Comparison of ENCODE assay signal across 8 mouse cellular contexts in the genomic region with DNA sequence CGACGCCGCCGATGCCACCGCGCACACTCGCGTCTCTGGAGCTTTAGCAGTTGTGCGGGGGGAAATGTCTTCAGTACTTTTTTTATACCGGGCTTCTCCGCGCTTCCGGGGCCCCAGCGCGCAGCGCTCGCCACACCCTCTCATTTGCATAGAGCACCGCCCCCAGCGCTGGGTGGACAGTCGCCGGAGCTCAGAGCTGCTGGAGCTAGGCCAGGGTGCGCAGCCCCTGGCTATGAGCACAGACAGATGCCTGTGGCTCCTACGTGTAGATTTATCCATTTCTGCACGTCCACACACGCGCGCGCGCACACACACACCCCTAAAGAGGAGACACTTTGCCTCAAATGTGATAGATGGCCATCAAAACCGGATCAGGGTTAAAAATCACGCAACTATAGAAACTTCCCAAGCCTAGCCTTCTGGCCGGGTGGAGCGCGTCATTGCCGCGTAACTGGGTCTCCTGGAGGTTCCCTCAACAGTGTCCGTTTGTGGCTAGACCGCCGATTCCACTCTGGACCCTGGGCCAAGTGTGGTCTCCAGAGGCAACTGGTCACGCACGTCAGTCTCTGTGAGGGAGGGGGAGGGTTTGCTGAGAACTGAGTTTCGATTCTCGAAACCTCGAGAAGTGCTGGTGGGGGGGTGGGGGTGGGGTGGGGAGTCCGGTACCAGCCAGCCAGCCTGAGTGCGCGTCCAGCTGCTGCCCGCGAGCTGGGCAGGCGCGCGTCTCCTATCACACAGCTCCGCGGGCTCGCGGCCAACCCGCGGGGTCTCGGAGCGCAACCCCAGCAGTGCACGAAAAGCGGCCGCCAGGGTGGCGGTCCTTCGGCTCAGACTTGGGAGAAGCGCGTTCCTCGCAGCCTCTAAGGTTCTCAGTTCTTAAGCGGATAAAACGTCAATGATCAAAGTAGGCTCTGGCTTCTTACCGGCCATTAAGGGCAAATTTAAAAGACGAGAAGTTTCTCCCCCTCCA. TPM values are rescaled to one million over a fixed set of nuclear protein-coding genes. Genes with fewer than 3 reads are reported as not detected.
DNase-seq lines count a peak whose midpoint lies in the region; ATAC-seq lines count a peak whose summit lies in the region.

A gene (minus strand): TSS at position 107 of the 970 bp plus-strand sequence.

- WGBS in intestine, embryonic 14.5 days, result under 1% methylated on average over 69 of the region's 72 CpGs

- H3K27me3 ChIP-seq in intestine, embryonic 14.5 days (replicated peaks; ENCODE audit: control insufficient read depth, insufficient read depth, low read length), result no peaks in the 10 kb centered on the region

- H3K4me1 ChIP-seq in intestine, embryonic 14.5 days (replicated peaks; ENCODE audit: control insufficient read depth, insufficient read depth, low read length), result no peaks in the 10 kb centered on the region; the same call in 1 of the 2 replicates

- peaks cover 4% of the 10 kb centered on the region; the same call in 1 of the 2 replicates for H3K36me3 ChIP-seq in intestine, embryonic 14.5 days (ENCODE audit: control insufficient read depth, insufficient read depth, low read length)

- intact Hi-C loops in left cerebral cortex, postnatal 25 days (cut with DNase I), result loop anchor here (2.0 to 5.0 kb wide), 5 partner anchors 985 to 1521 kb away; a partner anchor contains a TSS

- H3K4me3 ChIP-seq in intestine, embryonic 14.5 days (ENCODE audit: low read depth, low read length), result peak within 1 kb of the TSS; percentile 74

- peak within 1 kb of the TSS; percentile 82 for H3K4me2 ChIP-seq in intestine, embryonic 14.5 days (ENCODE audit: low read length)

- DNase-seq in embryo, embryonic 11 days, result peak; percentile 92
- DNase-seq in gastrocnemius, postnatal 25 days, result peak; percentile 81
- DNase-seq in intestine, embryonic 14.5 days (ENCODE audit: low spot score), result peak; percentile 90
- DNase-seq in left cerebral cortex, postnatal 25 days (ENCODE audit: low spot score in 2 of 2), result peak; percentile 55 to 57
- DNase-seq in right cerebral cortex, postnatal 14 days, result peak; percentile 56
- DNase-seq in urinary bladder, postnatal 25 days (ENCODE audit: low spot score), result peak; percentile 78

- H3K9me3 ChIP-seq in intestine, embryonic 14.5 days (ENCODE audit: control insufficient read depth, low read length), result no peaks in the 10 kb centered on the region

- H3K9ac ChIP-seq in intestine, embryonic 14.5 days (ENCODE audit: low read length), result peak within 1 kb of the TSS; percentile 63

- peak within 1 kb of the TSS; percentile 81 for H3K27ac ChIP-seq in intestine, embryonic 14.5 days (ENCODE audit: low read depth)

- peak; percentile 78 for ATAC-seq in activated CD4-positive, CD25-positive, alpha-beta regulatory T cell, adult 4 months
- peak; percentile 90 for ATAC-seq in intestine, embryonic 14.5 days (replicated peaks; ENCODE audit: low FRiP score, low TSS enrichment, low read depth)
- ATAC-seq in megakaryocyte-erythroid progenitor cell, adult 5-6 weeks (replicated peaks; ENCODE audit: low FRiP score, low TSS enrichment, poor library complexity, severe bottlenecking), result peak; percentile 79

RNA-seq across cellular contexts. Expression of the gene that starts here (rescaled TPM):
- 1 to 10 TPM; 6.3 to 7.9 TPM for polyA plus RNA-seq in activated CD4-positive, CD25-positive, alpha-beta regulatory T cell, adult 4 months (2017; shearing (Covaris generic))
- total RNA-seq in gastrocnemius, postnatal 25 days (2021), result 1 to 10 TPM; 3.5 TPM
- 14.1 and 15.1 TPM in 2 replicates for polyA plus RNA-seq in intestine, embryonic 14.5 days (2014; fragmentation: Nextera tagmentation; extraction: Ambion mirVana)
- total RNA-seq in left cerebral cortex, postnatal 25 days (2021), result 1 to 10 TPM; 3.6 to 3.7 TPM
- 26.0 and 27.2 TPM in 2 replicates for total RNA-seq in megakaryocyte-erythroid progenitor cell, adult 5-6 weeks (2014; fragmentation: Nextera tagmentation)
- total RNA-seq in megakaryocyte-erythroid progenitor cell, adult 5-6 weeks (2017), result 26.6 and 33.7 TPM in 2 replicates

Comparison
In these comparisons a context has a peak if more than half of its experiments do, and no peak if none do; other contexts are left out.
1. Peak in every context shown above with its lines: DNase-seq, ATAC-seq, H3K4me3 ChIP-seq and H3K27ac ChIP-seq.
2. RNA of the gene that starts here (total RNA-seq): 26.0 to 33.7 TPM in megakaryocyte-erythroid progenitor cell, adult 5-6 weeks; 3.6 to 3.7 TPM in left cerebral cortex, postnatal 25 days and 3.5 TPM in gastrocnemius, postnatal 25 days; every median in the first group is over 4 times any median in the second.